Mouse (Mus musculus): ENCODE measurements around the gene Slc25a22. TPM values are rescaled to one million over a fixed set of nuclear protein-coding genes. Genes with fewer than 3 reads are reported as not detected.
A peak's percentile ranks its signal among the peaks of the same experiment; 100 is the strongest.

Gene Slc25a22
- polyA plus RNA-seq, 1 experiment = 328 TPM

DNA sequence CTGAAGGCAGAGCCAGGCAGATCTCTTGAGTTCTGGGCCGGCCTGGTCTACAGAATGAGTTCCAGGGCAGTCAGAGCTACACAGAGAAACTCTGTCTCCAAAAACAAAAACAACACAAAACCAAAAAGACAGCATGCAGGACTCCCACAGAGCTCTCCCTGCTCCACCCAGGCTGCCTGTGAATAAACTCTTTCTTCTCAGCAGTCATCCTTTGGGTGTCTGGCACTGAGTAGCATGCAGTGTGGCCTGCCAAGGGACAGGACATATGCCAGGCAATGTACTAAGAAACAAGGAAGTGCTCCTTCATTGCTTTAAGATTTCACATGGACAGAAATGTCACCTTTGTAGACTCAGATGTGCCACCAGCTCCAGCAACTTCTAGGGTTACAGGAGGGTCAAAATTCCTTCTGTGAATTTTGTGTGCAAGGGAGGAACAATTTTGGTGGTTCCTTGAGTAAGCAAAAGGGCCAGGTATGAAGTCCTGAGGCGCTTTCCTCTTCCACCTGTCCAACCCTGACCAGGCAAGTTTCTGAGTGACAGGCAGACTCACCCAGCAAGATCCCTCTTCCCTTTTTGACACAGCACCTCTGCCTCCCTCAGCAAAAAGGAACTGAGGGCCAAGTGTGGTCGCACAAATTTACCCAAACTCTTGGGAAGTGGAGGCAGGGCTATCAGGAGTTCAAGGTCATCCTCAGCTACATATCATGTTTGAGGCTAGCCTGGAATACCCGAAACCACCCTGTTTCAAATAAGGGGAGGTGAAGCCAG is 56.4 kb downstream of the Slc25a22 start:
- Histone ChIP-seq H3K4me3 (replicated peaks; ENCODE audit: insufficient read depth, low read depth, low read length) (no peak overlapping the region), H3K27ac (ENCODE audit: insufficient read depth, low read length) (peak overlapping the region; percentile 75; the same call in 1 of the 2 replicates), H3K27me3 (ENCODE audit: control insufficient read depth, insufficient read depth, low read length) (no peaks in the 10 kb centered on the region), H3K4me1 (ENCODE audit: control insufficient read depth, insufficient read depth, low read length) (no peaks in the 10 kb centered on the region)
- WGBS = 73% methylated on average over 4 of the region's 4 CpGs
- DNase-seq = no peak
- TF ChIP-seq CTCF (IDR thresholded peaks at IDR 0.05; ENCODE audit: borderline replicate concordance, insufficient read depth, low read depth, low read length) (no peak), POLR2A (IDR thresholded peaks at IDR 0.05; ENCODE audit: borderline replicate concordance, insufficient read depth, low read length) (no peak)

Other genes with a start within 250 kb of the Slc25a22 start
- gene Hras, start 243.9 kb downstream of the Slc25a22 start, polyA plus RNA-seq (2012; rRNA removed) = 169 and 186 TPM in 2 replicates
- gene Lrrc56, start 243.7 kb downstream of the Slc25a22 start, polyA plus RNA-seq (2012; rRNA removed) = 5.6 and 6.3 TPM in 2 replicates
- 0.19 and 0.26 TPM in 2 replicates for gene Lmntd2, start 223.8 kb downstream of the Slc25a22 start, polyA plus RNA-seq (2012; rRNA removed)
- gene Rassf7, start 222.0 kb downstream of the Slc25a22 start, polyA plus RNA-seq (2012; rRNA removed) = 5.5 TPM in 2 replicates
- 31.2 and 32.0 TPM in 2 replicates for gene Phrf1, start 209.1 kb downstream of the Slc25a22 start, polyA plus RNA-seq (2012; rRNA removed)
- 4.7 and 5.6 TPM in 2 replicates for gene Irf7, start 171.4 kb downstream of the Slc25a22 start, polyA plus RNA-seq (2012; rRNA removed)
- gene Cdhr5, start 161.1 kb downstream of the Slc25a22 start, polyA plus RNA-seq (2012; rRNA removed) = 0.07 TPM in 1 of 2 replicates, not detected in the other
- gene Sct, start 158.8 kb downstream of the Slc25a22 start, polyA plus RNA-seq (2012; rRNA removed) = 0.70 and 1.0 TPM in 2 replicates
- gene Drd4, start 145.9 kb downstream of the Slc25a22 start, polyA plus RNA-seq (2012; rRNA removed) = 0.49 and 0.76 TPM in 2 replicates
- 47.5 and 49.3 TPM in 2 replicates for gene Deaf1, start 110.2 kb downstream of the Slc25a22 start, polyA plus RNA-seq (2012; rRNA removed)
- 66.7 and 68.3 TPM in 2 replicates for gene Tmem80, start 110.2 kb downstream of the Slc25a22 start, polyA plus RNA-seq (2012; rRNA removed)
- gene Eps8l2, start 99.0 kb downstream of the Slc25a22 start, polyA plus RNA-seq (2012; rRNA removed) = 77.3 and 90.4 TPM in 2 replicates
- 222 and 232 TPM in 2 replicates for gene Taldo1, start 45.7 kb downstream of the Slc25a22 start, polyA plus RNA-seq (2012; rRNA removed)
- 48.1 and 49.2 TPM in 2 replicates for gene Gatd1, start 23.8 kb downstream of the Slc25a22 start, polyA plus RNA-seq (2012; rRNA removed)
- 375 and 402 TPM in 2 replicates for gene Cend1, start 8.4 kb downstream of the Slc25a22 start, polyA plus RNA-seq (2012; rRNA removed)
- 3.2 and 4.4 TPM in 2 replicates for gene Pidd1, start 6.1 kb upstream of the Slc25a22 start, polyA plus RNA-seq (2012; rRNA removed)
- gene Rplp2, start 9.5 kb upstream of the Slc25a22 start, polyA plus RNA-seq (2012; rRNA removed) = 481 and 571 TPM in 2 replicates
- 46.8 and 51.3 TPM in 2 replicates for gene Pnpla2, start 17.3 kb upstream of the Slc25a22 start, polyA plus RNA-seq (2012; rRNA removed)
- gene Cracr2b, start 23.2 kb upstream of the Slc25a22 start, polyA plus RNA-seq (2012; rRNA removed) = 8.3 and 10.1 TPM in 2 replicates
- 68.7 and 73.9 TPM in 2 replicates for gene Cd151, start 29.5 kb upstream of the Slc25a22 start, polyA plus RNA-seq (2012; rRNA removed)
- 58.9 and 62.3 TPM in 2 replicates for gene Polr2l, start 37.2 kb upstream of the Slc25a22 start, polyA plus RNA-seq (2012; rRNA removed)
- gene Tspan4, start 37.3 kb upstream of the Slc25a22 start, polyA plus RNA-seq (2012; rRNA removed) = 140 and 162 TPM in 2 replicates
- gene Chid1, start 102.0 kb upstream of the Slc25a22 start, polyA plus RNA-seq (2012; rRNA removed) = 35.8 and 37.9 TPM in 2 replicates
- 94.8 and 96.7 TPM in 2 replicates for gene Ap2a2, start 124.3 kb upstream of the Slc25a22 start, polyA plus RNA-seq (2012; rRNA removed)
- gene Muc6, start 217.4 kb upstream of the Slc25a22 start, polyA plus RNA-seq (2012; rRNA removed) = 0.05 and 0.08 TPM in 2 replicates

All from cerebellum, adult 2 months (tissue).